24 mouse cellular contexts compared by ENCODE assay signal in genomic region chr13:32823126-32823525, GRCm38 (mm10). TPM values are rescaled to one million over a fixed set of nuclear protein-coding genes. Genes with fewer than 3 reads are reported as not detected.
"Had no signal": no experiment of that assay in that cellular context is flagged by ENCODE, and none has a peak within 500 bp of the region (broad histone marks: within the 10 kb centered on the region; RNA-seq: fewer than 3 reads in every experiment).

No protein-coding gene starts in this region.

- H3K4me1 ChIP-seq: midbrain, embryonic 10.5 days; midbrain, embryonic 12.5 days; neural tube, embryonic 13.5 days; neural tube, embryonic 15.5 days had no signal

- H3K9me3 ChIP-seq: midbrain, embryonic 10.5 days; midbrain, embryonic 12.5 days; neural tube, embryonic 13.5 days; neural tube, embryonic 15.5 days had no signal

- H3K27ac ChIP-seq: midbrain, embryonic 10.5 days; midbrain, embryonic 12.5 days; neural tube, embryonic 13.5 days; neural tube, embryonic 15.5 days had no signal

- DNase-seq: lung, adult 18-20 months; lung, embryonic 14.5 days; lung, postnatal 10 days; lung, postnatal 4 days; midbrain, embryonic 14.5 days; right cerebral cortex, postnatal 14 days; thymus, adult 2 months; thymus, postnatal 25 days; thymus, postnatal 4 days had no signal

- H3K9ac ChIP-seq: lung, embryonic 14.5 days; midbrain, embryonic 12.5 days; neural tube, embryonic 13.5 days; neural tube, embryonic 15.5 days had no signal

- ATAC-seq: midbrain, embryonic 16.5 days had no signal

- H3K4me3 ChIP-seq: midbrain, embryonic 10.5 days; midbrain, embryonic 12.5 days; myocyte; neural tube, embryonic 13.5 days; neural tube, embryonic 15.5 days had no signal

- H3K27me3 ChIP-seq: midbrain, embryonic 12.5 days; neural tube, embryonic 13.5 days; neural tube, embryonic 15.5 days had no signal

- H3K4me2 ChIP-seq: lung, embryonic 14.5 days; midbrain, embryonic 12.5 days; neural tube, embryonic 13.5 days; neural tube, embryonic 15.5 days had no signal

RNA-seq across cellular contexts. Expression of gene D930007J09Rik, which starts 20.5 kb away (rescaled TPM):
- total RNA-seq: megakaryocyte, adult 5-6 weeks; megakaryocyte-erythroid progenitor cell, adult 5-6 weeks had no signal
- polyA plus RNA-seq: liver, embryonic 16.5 days; lung, embryonic 14.5 days; lung, embryonic 16.5 days; midbrain, embryonic 10.5 days; midbrain, embryonic 12.5 days; midbrain, embryonic 14.5 days; midbrain, embryonic 16.5 days; myocyte; neural tube, embryonic 11.5 days; neural tube, embryonic 13.5 days; neural tube, embryonic 15.5 days; spleen, adult 2 months; stomach, embryonic 16.5 days; testis, adult 2 months; thymus, adult 2 months; urinary bladder, adult 2 months had no signal

RNA-seq across cellular contexts. Expression of gene Mylk4, which starts 39.4 kb away (rescaled TPM):
- total RNA-seq: megakaryocyte, adult 5-6 weeks had no signal
- polyA plus RNA-seq: lung, embryonic 14.5 days; midbrain, embryonic 10.5 days; midbrain, embryonic 12.5 days; spleen, adult 2 months had no signal
